Mouse (Mus musculus) thymus, adult 2 months (tissue): ENCODE results near the gene Tldc1.

Experiments
- CTCF ChIP-seq: fragments of 200-500 bp; IDR thresholded peaks from 2 replicates; pipeline ENCODE4 v1.5.1; 2012; ENCODE audit warnings: mild to moderate bottlenecking, control low read depth, low read length, moderate library complexity, borderline replicate concordance; ENCODE audit not compliant: control insufficient read depth, poor library complexity, insufficient read depth; ENCODE audit errors: extremely low read depth
- POLR2A ChIP-seq: fragments of 200-500 bp; IDR thresholded peaks from 2 replicates; pipeline ENCODE4 v1.6.1; 2012; ENCODE audit warnings: mild to moderate bottlenecking, low read length, control low read depth, moderate library complexity; ENCODE audit not compliant: control insufficient read depth, poor library complexity, insufficient read depth; ENCODE audit errors: extremely low read depth

DNA sequence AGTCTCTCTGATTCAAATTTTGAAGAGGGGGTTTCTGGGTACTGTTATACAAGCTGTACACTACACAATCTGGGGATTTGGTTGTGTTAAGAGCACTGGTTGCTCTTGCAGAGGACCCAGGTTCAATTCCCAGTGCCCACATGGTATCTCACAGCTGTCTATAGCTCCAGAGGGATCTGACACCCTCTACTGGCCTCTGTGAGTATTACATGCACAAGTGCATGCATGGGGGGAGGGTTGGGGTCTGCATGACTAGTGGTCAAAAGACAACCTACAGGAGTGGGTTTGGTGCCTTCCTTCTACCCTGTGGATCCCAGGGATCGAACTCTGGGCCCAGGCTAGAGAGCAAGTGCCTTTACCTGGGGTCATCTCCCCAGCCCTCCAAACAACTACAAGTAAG, 24.4 kb upstream of the Tldc1 start:
- TF ChIP-seq CTCF (peak; percentile 21; the same call in 1 of the 2 replicates), POLR2A (no peak)
